Mouse (Mus musculus) cerebellum, postnatal 4 days (tissue): Measurements from ENCODE around the gene Gltp.

Source experiments
- DNase-seq, 2 experiments: peaks; one replicate each; pipeline ENCODE4 v3.0.0; 2022; ENCODE audit warnings: low spot score in 2 of 2, mixed read lengths in 1 of 2

The Gltp gene

GRCm38 (mm10) chr5:114658255-114658654 is 32.5 kb downstream of the Gltp start, which contains the start of gene Trpv4:
Trpv4 (minus strand) TSS chr5:114658421.
- no peak for DNase-seq

- no peak for DNase-seq
These were observed 33.4 kb downstream of the Gltp start for GRCm38 (mm10) chr5:114657426-114657825.

- DNase-seq = no peak
These were observed 34.5 kb downstream of the Gltp start for GRCm38 (mm10) chr5:114656305-114656704.

GRCm38 (mm10) chr5:114655721-114656120 is 35.1 kb downstream of the Gltp start:
- DNase-seq = no peak

DNA sequence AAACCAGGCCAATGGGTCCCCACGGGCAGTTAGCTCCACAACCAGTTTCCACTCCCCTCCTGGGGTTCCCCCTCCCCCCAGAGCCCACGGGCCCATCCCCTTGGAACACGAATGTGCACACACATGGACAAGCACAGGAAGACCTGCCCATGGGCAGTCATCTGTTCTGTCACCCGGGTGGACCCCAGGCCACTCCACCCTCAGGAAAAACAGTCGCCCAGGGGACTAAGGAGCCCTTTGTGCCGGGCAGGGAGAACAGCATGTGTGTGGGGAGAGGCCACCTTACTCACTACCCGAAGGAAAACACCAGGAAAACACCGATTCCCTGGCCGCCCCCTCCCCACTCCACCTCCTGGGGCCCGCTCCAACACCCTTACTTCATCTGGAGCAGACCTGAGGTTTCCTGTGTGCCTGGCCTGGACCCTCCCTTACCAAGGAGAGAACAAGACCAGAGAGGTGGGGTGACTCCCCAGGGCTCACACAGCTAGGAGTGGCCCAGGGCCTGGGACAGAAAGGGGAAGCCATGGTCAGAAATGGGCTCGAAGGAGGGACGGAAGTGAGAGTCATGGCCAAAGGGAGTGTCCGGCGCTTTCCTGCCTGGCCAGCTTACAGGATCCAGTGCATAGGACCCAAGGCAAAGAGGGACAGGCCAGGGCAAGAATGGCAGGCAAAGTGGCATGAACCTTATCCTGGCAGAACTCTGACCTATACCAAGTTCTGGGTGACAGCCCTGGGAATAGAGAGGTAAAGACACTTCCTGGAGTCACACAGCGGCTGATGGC is 36.9 kb downstream of the Gltp start:
- no peak for DNase-seq

GRCm38 (mm10) chr5:114651449-114651848 is 39.3 kb downstream of the Gltp start:
- DNase-seq = no peak

DNA sequence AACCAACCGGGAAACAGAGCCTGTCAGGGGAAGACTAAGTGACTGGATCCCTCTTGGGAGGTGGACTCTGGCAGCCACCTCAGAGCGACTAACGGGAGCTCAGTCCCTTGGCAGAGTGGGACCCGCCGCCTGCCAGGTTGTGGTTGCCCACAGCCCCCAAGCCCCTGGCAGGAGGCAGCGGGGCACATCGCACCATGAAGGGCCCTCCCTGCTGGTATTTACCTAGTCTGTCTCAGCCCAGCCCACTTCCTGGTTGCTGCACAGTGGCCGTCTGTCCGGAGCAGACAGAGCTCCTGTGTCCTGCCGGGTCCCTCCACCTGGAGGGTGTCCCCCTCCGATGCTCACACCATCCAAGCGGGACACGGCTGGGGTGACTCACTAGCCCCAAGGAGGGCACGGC is 39.8 kb downstream of the Gltp start:
- no peak for DNase-seq

- no peak for DNase-seq
These were observed 42.0 kb downstream of the Gltp start for GRCm38 (mm10) chr5:114648728-114649311.

DNA sequence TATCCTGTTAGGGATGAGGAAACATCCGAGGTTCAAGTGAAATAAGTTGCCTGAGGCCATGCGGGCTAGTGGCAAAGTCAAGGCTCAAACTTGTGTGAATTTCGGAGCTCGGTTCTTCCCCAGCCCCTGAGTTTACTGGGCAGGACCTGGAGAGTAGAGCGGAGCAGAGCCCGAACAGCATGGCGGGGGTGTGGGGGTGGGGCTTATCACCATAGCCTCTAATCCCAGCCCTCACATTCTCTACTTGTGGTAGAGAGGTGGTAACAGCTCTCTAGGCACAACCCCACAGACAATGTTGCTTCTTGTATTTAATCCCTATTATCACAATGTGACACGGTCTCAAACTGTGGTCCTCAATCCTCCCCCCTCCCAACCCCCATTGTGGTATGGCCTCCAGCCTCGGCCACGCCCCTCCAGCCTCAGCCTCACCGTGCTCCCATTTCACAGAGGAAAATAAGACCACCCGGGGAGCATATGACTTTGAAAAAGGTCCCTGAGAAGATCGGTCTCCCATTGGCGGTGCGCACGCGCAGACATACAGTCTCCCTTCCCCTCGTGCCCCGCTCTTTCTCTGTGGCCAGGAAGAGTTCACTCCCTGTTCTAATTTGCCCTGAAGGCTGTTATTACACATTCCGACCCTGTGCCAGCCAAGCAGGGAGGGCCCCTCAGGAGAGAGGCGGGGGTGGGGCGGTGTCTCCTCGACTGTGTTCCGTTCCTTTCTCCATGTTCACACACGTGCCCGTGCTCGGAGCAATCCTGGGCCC is 43.4 kb downstream of the Gltp start:
- DNase-seq = no peak

GRCm38 (mm10) chr5:114645916-114646315 is 44.9 kb downstream of the Gltp start:
- no peak for DNase-seq

DNA sequence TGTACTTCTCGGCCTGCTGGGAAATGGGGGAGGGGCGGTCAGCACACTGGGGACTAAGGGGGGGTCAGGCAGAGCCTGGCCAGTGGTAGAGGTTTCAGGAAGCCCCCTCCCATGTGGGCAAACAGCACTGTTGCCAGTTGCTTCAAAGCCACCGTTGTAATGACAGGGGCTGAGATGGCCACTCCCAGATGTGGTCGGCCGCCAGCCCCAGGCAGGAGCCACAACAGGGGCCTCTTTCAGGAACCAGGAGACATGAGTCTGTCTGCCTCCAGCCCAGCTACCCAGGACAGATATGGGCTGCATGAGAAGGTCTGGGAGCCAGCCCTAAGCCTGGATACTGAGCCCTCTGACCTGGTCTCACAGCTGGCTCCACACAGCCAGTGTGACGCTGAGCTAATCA is 45.9 kb downstream of the Gltp start:
- DNase-seq = no peak

- DNase-seq = no peak
These were observed 50.0 kb downstream of the Gltp start for GRCm38 (mm10) chr5:114640809-114641208.

GRCm38 (mm10) chr5:114639645-114639957 is 51.2 kb downstream of the Gltp start:
- no peak for DNase-seq

- DNase-seq = peak; percentile 89 to 91
These were observed 51.8 kb downstream of the Gltp start for GRCm38 (mm10) chr5:114638769-114639644.

GRCm38 (mm10) chr5:114636091-114636490 is 54.7 kb downstream of the Gltp start:
- no peak for DNase-seq

GRCm38 (mm10) chr5:114631336-114631735 is 59.4 kb downstream of the Gltp start:
- DNase-seq = no peak

DNA sequence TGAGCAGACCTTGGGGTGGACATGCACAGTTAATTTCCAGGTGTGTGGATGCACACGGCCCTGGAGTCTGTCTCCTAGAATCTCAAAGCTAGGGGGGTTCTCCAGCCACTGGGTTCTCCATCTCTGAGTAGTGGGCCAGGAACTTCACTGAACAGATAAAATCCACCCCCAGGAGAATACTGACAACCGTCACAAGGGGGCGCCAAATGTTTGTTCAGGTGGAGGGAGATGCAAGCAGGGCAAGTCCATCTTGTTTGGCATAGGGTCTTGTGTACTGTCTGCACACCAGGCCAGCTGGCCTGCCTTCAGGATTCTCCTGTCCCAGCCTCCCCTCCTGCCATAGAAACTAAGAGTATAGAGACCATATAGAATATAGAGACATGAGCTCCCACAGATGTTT is 65.2 kb downstream of the Gltp start:
- DNase-seq = peak; percentile 67 to 74

GRCm38 (mm10) chr5:114620305-114620704 is 70.5 kb downstream of the Gltp start:
- DNase-seq = no peak
